Comparison of ENCODE assay signal across 9 mouse cellular contexts in the genomic region with DNA sequence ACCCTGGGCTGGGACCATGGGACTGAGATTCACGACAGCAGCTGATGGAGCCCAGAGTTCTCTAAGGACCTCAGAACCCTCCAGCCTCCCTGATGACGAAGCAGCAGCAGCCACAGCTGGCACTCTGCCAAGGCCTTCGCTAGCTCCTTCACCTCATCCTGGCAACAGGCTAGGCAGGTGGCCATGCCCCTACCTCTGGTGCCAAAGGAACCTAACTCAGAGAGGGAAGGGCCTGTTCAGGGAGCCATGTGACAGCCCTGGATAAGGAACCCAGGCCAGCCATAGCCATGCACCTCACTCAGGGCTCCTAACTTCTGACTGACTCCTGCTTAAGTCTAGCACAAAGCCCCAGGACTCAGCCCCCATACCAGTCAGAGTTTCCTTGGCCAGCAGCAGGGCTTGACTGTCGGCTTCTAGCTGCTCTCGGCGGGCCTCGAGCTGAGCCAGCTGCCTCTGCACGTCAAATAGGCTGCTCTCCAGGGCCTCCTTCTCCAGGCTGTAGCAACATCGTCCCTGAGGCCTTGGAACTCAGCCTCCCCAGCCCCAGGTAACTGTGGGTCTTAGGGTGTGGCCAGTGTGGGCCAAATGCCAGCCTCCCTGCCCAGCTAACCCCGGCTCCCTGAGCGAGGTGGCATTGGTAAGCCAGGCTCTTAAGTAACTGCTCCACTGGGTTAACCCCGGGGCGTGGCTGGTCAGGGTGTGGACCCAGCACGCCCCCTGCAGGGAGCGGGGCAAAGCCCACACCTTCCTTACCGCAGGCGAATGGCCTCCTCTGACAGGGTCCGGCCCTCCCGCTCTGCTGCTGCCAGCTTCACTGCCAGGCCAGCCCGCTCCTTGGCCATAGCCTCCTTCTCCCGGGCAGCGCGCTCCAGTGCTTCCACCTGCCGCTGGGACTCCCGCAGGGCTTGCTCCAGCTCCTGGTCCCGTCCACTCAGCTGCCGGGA. TPM values are rescaled to one million over a fixed set of nuclear protein-coding genes. Genes with fewer than 3 reads are reported as not detected.
DNase-seq lines count a peak whose midpoint lies in the region; ATAC-seq and TF ChIP-seq lines count a peak whose summit lies in the region.
"Had no signal": no experiment of that assay in that cellular context is flagged by ENCODE, and none has a peak within 500 bp of the region (broad histone marks: within the 10 kb centered on the region; RNA-seq: fewer than 3 reads in every experiment).

No protein-coding gene starts in this region.

- no peak for TF ChIP-seq EP300 in MEL (IDR thresholded peaks at IDR 0.05; ENCODE audit: low read depth in 1 of 2, low read length in 2 of 2)

- no peak for TF ChIP-seq POLR2A in MEL (IDR thresholded peaks at IDR 0.05; ENCODE audit: control insufficient read depth in 1 of 2, insufficient read depth in 1 of 2, low read depth in 1 of 2, low read length in 2 of 2, poor library complexity in 1 of 2)

- TF ChIP-seq RAD21 in MEL (IDR thresholded peaks at IDR 0.05; ENCODE audit: low read depth, low read length) = no peak

- H3K27me3 ChIP-seq in MEL (ENCODE audit: control insufficient read depth in 1 of 2, insufficient read depth in 2 of 2, low read length in 2 of 2) = no peaks in the 10 kb centered on the region
- H3K27me3 ChIP-seq in hindbrain, embryonic 16.5 days (replicated peaks; ENCODE audit: control insufficient read depth, insufficient read depth, low read length) = no peaks in the 10 kb centered on the region
- no peaks in the 10 kb centered on the region for H3K27me3 ChIP-seq in lung, embryonic 15.5 days

- H3K9me3 ChIP-seq in MEL (replicated peaks; ENCODE audit: insufficient read depth, low read length) = no peaks in the 10 kb centered on the region
- no peaks in the 10 kb centered on the region for H3K9me3 ChIP-seq in hindbrain, embryonic 16.5 days (ENCODE audit: control insufficient read depth, low read length)
- H3K9me3 ChIP-seq in lung, embryonic 15.5 days = no peaks in the 10 kb centered on the region
- H3K9me3 ChIP-seq: G1E had no signal

- 0 out of 2 replicates have a peak, but pooled peaks have one; percentile 24 for ATAC-seq in hindbrain, embryonic 16.5 days
- peak; percentile 29; the same call in 1 of the 2 replicates for ATAC-seq in lung, embryonic 15.5 days (ENCODE audit: borderline replicate concordance, extremely low read depth, low FRiP score, low TSS enrichment)

- 63% methylated on average over 27 of the region's 27 CpGs for WGBS in hindbrain, embryonic 16.5 days
- WGBS in lung, embryonic 15.5 days = 69% methylated on average over 27 of the region's 27 CpGs

- TF ChIP-seq CTCF in MEL (IDR thresholded peaks at IDR 0.05 in 2 of 3, conservative IDR thresholded peaks at IDR 0.05 in 1 of 3; ENCODE audit: control insufficient read depth in 1 of 3, insufficient read depth in 1 of 3, low read depth in 2 of 3, low read length in 3 of 3, poor library complexity in 1 of 3, severe bottlenecking in 1 of 3) = no peak

- H3K36me3 ChIP-seq in MEL (ENCODE audit: control insufficient read depth in 1 of 2, insufficient read depth in 2 of 2, low read length in 2 of 2) = no peaks in the 10 kb centered on the region
- H3K36me3 ChIP-seq in hindbrain, embryonic 16.5 days (ENCODE audit: control insufficient read depth, insufficient read depth, low read length) = peaks cover 3% of the 10 kb centered on the region; the same call in 1 of the 2 replicates
- H3K36me3 ChIP-seq in lung, embryonic 15.5 days = 0 out of 2 replicates have a peak, but pooled peaks cover 2% of the 10 kb centered on the region

- H3K4me2 ChIP-seq in hindbrain, embryonic 16.5 days (ENCODE audit: low read length) = no peak overlapping the region
- H3K4me2 ChIP-seq in lung, embryonic 15.5 days = no peak overlapping the region

- no peaks in the 10 kb centered on the region for H3K4me1 ChIP-seq in MEL (ENCODE audit: control insufficient read depth in 1 of 2, insufficient read depth in 2 of 2, low read length in 2 of 2)
- H3K4me1 ChIP-seq in hindbrain, embryonic 16.5 days (ENCODE audit: control insufficient read depth, insufficient read depth, low read depth, low read length) = peaks cover 5% of the 10 kb centered on the region; the same call in 1 of the 2 replicates
- H3K4me1 ChIP-seq in lung, embryonic 15.5 days = peaks cover 13% of the 10 kb centered on the region

- H3K9ac ChIP-seq in MEL (ENCODE audit: control insufficient read depth, low read depth, low read length, poor library complexity, severe bottlenecking) = no peak overlapping the region
- no peak overlapping the region; the same call in 1 of the 2 replicates for H3K9ac ChIP-seq in hindbrain, embryonic 16.5 days (ENCODE audit: low read depth, low read length)
- H3K9ac ChIP-seq in lung, embryonic 15.5 days = no peak overlapping the region

- intact Hi-C loops in gastrocnemius, postnatal 36 days (cut with DNase I) = loop anchor here (5.0 to 10.0 kb wide), 2 partner anchors 52 to 219 kb away; partner anchors contain the start of gene Padi3

- peak; percentile 33 for DNase-seq in gastrocnemius, adult 18-20 months (ENCODE audit: low spot score)
- no peak for DNase-seq in gastrocnemius, postnatal 36 days
- DNase-seq in MEL (ENCODE audit: low read depth, low spot score) = peak; percentile 39
- DNase-seq in frontal cortex, postnatal 36 days (ENCODE audit: low spot score in 2 of 2) = no peak
- DNase-seq in left cerebral cortex, adult 8-10 months (ENCODE audit: low spot score in 2 of 2) = no peak
- DNase-seq in layer of hippocampus, adult 9-10 months (ENCODE audit: low spot score) = no peak

- no peaks in the 10 kb centered on the region for H3K79me2 ChIP-seq in MEL (ENCODE audit: control insufficient read depth, insufficient read depth, low read length, poor library complexity)

- no peak overlapping the region for H3K4me3 ChIP-seq in MEL (ENCODE audit: control insufficient read depth in 1 of 2, insufficient read depth in 1 of 2, low read depth in 2 of 2, low read length in 2 of 2)
- no peak overlapping the region for H3K4me3 ChIP-seq in hindbrain, embryonic 16.5 days (ENCODE audit: low read length)
- H3K4me3 ChIP-seq in lung, embryonic 15.5 days = no peak overlapping the region

- H3K27ac ChIP-seq in MEL (ENCODE audit: control insufficient read depth, low read depth, low read length) = no peak overlapping the region
- 0 out of 2 replicates have a peak overlapping the region, but pooled peaks have one; percentile 23 for H3K27ac ChIP-seq in hindbrain, embryonic 16.5 days (ENCODE audit: low read depth, low read length)
- peak overlapping the region; percentile 68 for H3K27ac ChIP-seq in lung, embryonic 15.5 days

TF ChIP-seq in MEL, 35 proteins besides CTCF, POLR2A, EP300 and RAD21:
- TF ChIP-seq BHLHE40 (IDR thresholded peaks at IDR 0.05; ENCODE audit: borderline replicate concordance, low read depth, low read length) = no peak

RNA-seq across cellular contexts. Expression of gene Mfap2, which starts 23.7 kb away (rescaled TPM):
- 1 to 10 TPM; 1.1 to 2.3 TPM for total RNA-seq in gastrocnemius, adult 18-20 months (2021)
- total RNA-seq in gastrocnemius, postnatal 36 days (2021) = 1 to 10 TPM; 6.2 to 7.4 TPM
- total RNA-seq in MEL (2012; rRNA removed) = not detected in 2 replicates
- not detected for polyA plus RNA-seq in MEL (2012; ENCODE audit: insufficient read depth in 1 of 2, insufficient read length in 2 of 2, low read depth in 1 of 2, low replicate concordance in 2 of 2, missing spikeins in 1 of 2)
- 130 and 180 TPM in 2 replicates for polyA plus RNA-seq in hindbrain, embryonic 16.5 days (2015; fragmentation: Nextera tagmentation; extraction: Ambion mirVana)
- 496 and 501 TPM in 2 replicates for polyA plus RNA-seq in lung, embryonic 15.5 days (2015; fragmentation: Nextera tagmentation; extraction: Ambion mirVana)
- total RNA-seq in left cerebral cortex, adult 8-10 months (2022) = 1 to 10 TPM; 1.8 to 5.2 (median 3.3) TPM
- total RNA-seq: G1E had no signal
- polyA plus RNA-seq: G1E had no signal

RNA-seq across cellular contexts. Expression of gene Crocc, which starts 26.5 kb away (rescaled TPM):
- 1 to 10 TPM; 2.0 to 2.5 TPM for total RNA-seq in gastrocnemius, adult 18-20 months (2021)
- total RNA-seq in gastrocnemius, postnatal 36 days (2021) = 1 to 10 TPM; 1.7 to 2.0 TPM
- 0.77 and 0.92 TPM in 2 replicates for total RNA-seq in MEL (2012; rRNA removed)
- 1 to 10 TPM in 1 of 2 experiments, not detected in 1; 3.6 TPM for polyA plus RNA-seq in MEL (2012; ENCODE audit: insufficient read depth in 1 of 2, insufficient read length in 2 of 2, low read depth in 1 of 2, low replicate concordance in 2 of 2, missing spikeins in 1 of 2)
- polyA plus RNA-seq in hindbrain, embryonic 16.5 days (2015; fragmentation: Nextera tagmentation; extraction: Ambion mirVana) = 4.6 and 4.9 TPM in 2 replicates
- polyA plus RNA-seq in lung, embryonic 15.5 days (2015; fragmentation: Nextera tagmentation; extraction: Ambion mirVana) = 6.7 and 7.6 TPM in 2 replicates
- total RNA-seq in left cerebral cortex, adult 8-10 months (2022) = 10 to 100 TPM; 44.2 to 69.2 (median 54.3) TPM

RNA-seq across cellular contexts. Expression of gene Necap2, which starts 44.3 kb away (rescaled TPM):
- 10 to 100 TPM; 12.9 to 16.2 TPM for total RNA-seq in gastrocnemius, adult 18-20 months (2021)
- total RNA-seq in gastrocnemius, postnatal 36 days (2021) = 10 to 100 TPM; 13.3 to 15.3 TPM
- 45.1 and 57.4 TPM in 2 replicates for total RNA-seq in MEL (2012; rRNA removed)
- 10 to 100 TPM in 1 of 2 experiments, not detected in 1; 75.6 TPM for polyA plus RNA-seq in MEL (2012; ENCODE audit: insufficient read depth in 1 of 2, insufficient read length in 2 of 2, low read depth in 1 of 2, low replicate concordance in 2 of 2, missing spikeins in 1 of 2)
- 54.0 and 55.5 TPM in 2 replicates for polyA plus RNA-seq in hindbrain, embryonic 16.5 days (2015; fragmentation: Nextera tagmentation; extraction: Ambion mirVana)
- polyA plus RNA-seq in lung, embryonic 15.5 days (2015; fragmentation: Nextera tagmentation; extraction: Ambion mirVana) = 102 and 110 TPM in 2 replicates
- 10 to 100 TPM; 37.3 to 59.5 (median 44.3) TPM for total RNA-seq in left cerebral cortex, adult 8-10 months (2022)

RNA-seq across cellular contexts. Expression of gene Atp13a2, which starts 47.2 kb away (rescaled TPM):
- total RNA-seq in gastrocnemius, adult 18-20 months (2021) = 10 to 100 TPM; 16.2 to 21.1 TPM
- total RNA-seq in gastrocnemius, postnatal 36 days (2021) = 10 to 100 TPM; 16.6 to 17.5 TPM
- total RNA-seq in MEL (2012; rRNA removed) = 27.3 and 29.0 TPM in 2 replicates
- 10 to 100 TPM in 1 of 2 experiments, not detected in 1; 65.4 TPM for polyA plus RNA-seq in MEL (2012; ENCODE audit: insufficient read depth in 1 of 2, insufficient read length in 2 of 2, low read depth in 1 of 2, low replicate concordance in 2 of 2, missing spikeins in 1 of 2)
- polyA plus RNA-seq in hindbrain, embryonic 16.5 days (2015; fragmentation: Nextera tagmentation; extraction: Ambion mirVana) = 185 and 196 TPM in 2 replicates
- polyA plus RNA-seq in lung, embryonic 15.5 days (2015; fragmentation: Nextera tagmentation; extraction: Ambion mirVana) = 35.0 and 36.0 TPM in 2 replicates
- 100 to 1,000 TPM; 141 to 156 (median 150) TPM for total RNA-seq in left cerebral cortex, adult 8-10 months (2022)

RNA-seq across cellular contexts. Expression of gene Spata21, which starts 54.3 kb away (rescaled TPM):
- total RNA-seq in gastrocnemius, adult 18-20 months (2021) = not detected
- total RNA-seq in gastrocnemius, postnatal 36 days (2021) = not detected
- not detected in 2 replicates for total RNA-seq in MEL (2012; rRNA removed)
- polyA plus RNA-seq in MEL (2012; ENCODE audit: insufficient read depth in 1 of 2, insufficient read length in 2 of 2, low read depth in 1 of 2, low replicate concordance in 2 of 2, missing spikeins in 1 of 2) = not detected
- polyA plus RNA-seq in hindbrain, embryonic 16.5 days (2015; fragmentation: Nextera tagmentation; extraction: Ambion mirVana) = 0.60 and 1.0 TPM in 2 replicates
- polyA plus RNA-seq in lung, embryonic 15.5 days (2015; fragmentation: Nextera tagmentation; extraction: Ambion mirVana) = 0.16 and 0.62 TPM in 2 replicates
- under 1 TPM; 0.24 to 0.30 (median 0.29) TPM for total RNA-seq in left cerebral cortex, adult 8-10 months (2022)
- total RNA-seq: G1E had no signal
- polyA plus RNA-seq: G1E had no signal

Comparison
In these comparisons a context has a peak if more than half of its experiments do, and no peak if none do; other contexts are left out.
1. DNase-seq: peak in gastrocnemius, adult 18-20 months (single experiment) and MEL (single experiment); none in gastrocnemius, postnatal 36 days (0 of 2), frontal cortex, postnatal 36 days (0 of 2), left cerebral cortex, adult 8-10 months (0 of 2) and layer of hippocampus, adult 9-10 months (single experiment).
2. RNA of gene Crocc, which starts 26.5 kb away (total RNA-seq): 44.2 to 69.2 TPM in left cerebral cortex, adult 8-10 months; 2.0 to 2.5 TPM in gastrocnemius, adult 18-20 months, 1.7 to 2.0 TPM in gastrocnemius, postnatal 36 days and 0.77 to 0.92 TPM in MEL; every median in the first group is over 10 times any median in the second.